Mouse (Mus musculus): ENCODE data around the gene Sash3. TPM values are rescaled to one million over a fixed set of nuclear protein-coding genes. Genes with fewer than 3 reads are reported as not detected.

Sash3 gene
- 1 to 10 TPM; 1.6 to 1.7 TPM for total RNA-seq (2021)
- long read RNA-seq, experiment 1, partial matches to known transcripts, result 0 of 5 reads
- long read RNA-seq, experiment 1, other reads (novel, unspliced or antisense), result 2 of 5 reads
- long read RNA-seq, experiment 2, result 0 reads

DNA sequence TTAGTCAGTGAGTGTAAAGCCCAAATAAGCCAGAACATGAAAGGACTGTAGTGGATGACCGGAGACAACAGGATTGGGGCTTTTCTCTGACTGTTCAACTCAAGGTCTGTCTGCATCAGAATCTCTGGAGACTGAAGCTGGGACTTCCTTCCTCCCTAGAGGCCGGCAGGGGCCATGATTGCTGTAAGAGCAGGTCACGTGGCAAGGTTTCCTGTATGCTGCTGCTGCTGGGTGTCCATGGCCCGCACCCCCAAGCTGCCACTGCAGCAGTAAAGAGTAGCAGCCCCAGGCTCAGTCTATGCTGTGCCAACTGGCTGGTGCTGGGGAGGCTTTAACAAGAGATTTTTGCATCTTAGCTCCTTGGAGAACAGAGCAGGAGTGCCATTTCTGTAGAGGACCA, at the start of gene Sash3:
TSS of gene Sash3 (plus strand) at position 175 of the 400 bp plus-strand sequence.
- no peak for DNase-seq (ENCODE audit: low spot score in 2 of 2)

- no peak for DNase-seq (ENCODE audit: low spot score in 2 of 2)
Observed at GRCm38 (mm10) chrX:48096580-48096979, 49.7 kb upstream of the Sash3 start.

DNA sequence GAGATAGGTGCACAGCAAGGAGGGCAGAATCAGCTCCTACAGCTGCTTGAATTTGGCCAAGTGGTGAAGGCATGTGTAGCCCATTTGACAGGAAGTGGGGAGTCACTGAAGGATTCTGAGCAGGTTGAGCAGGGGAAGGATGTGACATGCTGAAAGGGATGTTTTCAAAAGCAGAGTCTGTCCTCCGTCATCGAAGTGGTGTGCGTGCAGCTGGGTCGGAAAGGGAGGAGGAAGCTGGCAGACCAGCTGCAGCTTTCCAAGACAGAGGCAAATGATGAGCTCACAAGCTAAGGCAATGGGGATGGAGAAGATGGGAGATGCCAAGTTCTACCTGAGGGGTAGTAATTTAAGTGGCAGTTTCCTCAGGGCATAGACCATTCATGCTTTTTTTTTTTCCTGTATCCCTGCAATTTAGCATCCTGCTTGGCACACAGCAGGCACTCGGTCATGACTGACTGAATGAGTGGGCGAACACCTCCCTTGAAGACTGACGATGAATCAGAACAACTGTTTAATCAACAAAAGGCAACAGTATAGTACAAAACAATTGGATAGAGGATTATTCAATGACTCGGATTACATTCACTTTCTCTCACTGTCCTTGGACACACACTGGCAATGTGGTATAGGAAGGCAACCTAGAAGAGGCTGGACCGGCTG, 47.6 kb upstream of the Sash3 start:
- no peak for DNase-seq (ENCODE audit: low spot score in 2 of 2)

- DNase-seq (ENCODE audit: low spot score in 2 of 2), result peak in 1 of 2 experiments; percentile 5
Observed at GRCm38 (mm10) chrX:48099871-48100270, 46.4 kb upstream of the Sash3 start.

GRCm38 (mm10) chrX:48103256-48103655, 43.0 kb upstream of the Sash3 start:
- no peak for DNase-seq (ENCODE audit: low spot score in 2 of 2)

DNA sequence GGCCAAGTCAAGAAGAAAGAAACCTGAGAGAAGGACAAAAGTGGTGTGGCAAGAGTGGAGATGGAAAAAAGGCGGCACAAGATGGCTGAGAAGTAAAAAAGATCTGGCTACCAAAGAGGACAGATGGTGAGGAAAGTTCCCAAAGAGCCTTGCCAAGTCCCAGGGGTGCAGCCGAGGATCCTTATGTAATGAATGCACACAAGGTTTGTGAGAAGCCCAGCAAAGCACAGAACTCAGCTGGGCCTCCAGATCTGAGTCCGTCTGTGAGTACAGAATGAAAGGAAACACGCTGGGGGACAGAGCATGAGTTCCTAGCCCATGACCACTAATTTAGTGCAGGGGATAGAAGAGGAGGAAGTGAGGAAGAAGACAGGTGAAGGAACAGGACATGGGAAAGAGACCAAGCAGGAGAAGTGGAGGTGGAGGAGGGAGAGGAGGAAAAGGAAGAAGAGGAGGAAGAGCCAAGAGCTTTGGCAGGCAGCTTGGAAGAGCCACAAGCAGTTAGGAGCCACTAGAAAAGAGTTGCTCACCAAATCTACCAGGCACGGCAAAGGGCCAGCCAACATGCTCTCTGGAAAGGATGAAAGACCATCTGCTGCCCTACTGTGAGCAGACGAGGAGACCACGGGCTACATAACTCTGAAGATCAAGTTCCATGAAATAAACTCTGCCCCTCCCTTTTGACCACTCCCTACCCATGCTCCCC, 41.3 kb upstream of the Sash3 start:
- peak; percentile 24 to 51 for DNase-seq (ENCODE audit: low spot score in 2 of 2)

- DNase-seq (ENCODE audit: low spot score in 2 of 2), result no peak
Observed at GRCm38 (mm10) chrX:48106226-48106625, 40.0 kb upstream of the Sash3 start.

DNA sequence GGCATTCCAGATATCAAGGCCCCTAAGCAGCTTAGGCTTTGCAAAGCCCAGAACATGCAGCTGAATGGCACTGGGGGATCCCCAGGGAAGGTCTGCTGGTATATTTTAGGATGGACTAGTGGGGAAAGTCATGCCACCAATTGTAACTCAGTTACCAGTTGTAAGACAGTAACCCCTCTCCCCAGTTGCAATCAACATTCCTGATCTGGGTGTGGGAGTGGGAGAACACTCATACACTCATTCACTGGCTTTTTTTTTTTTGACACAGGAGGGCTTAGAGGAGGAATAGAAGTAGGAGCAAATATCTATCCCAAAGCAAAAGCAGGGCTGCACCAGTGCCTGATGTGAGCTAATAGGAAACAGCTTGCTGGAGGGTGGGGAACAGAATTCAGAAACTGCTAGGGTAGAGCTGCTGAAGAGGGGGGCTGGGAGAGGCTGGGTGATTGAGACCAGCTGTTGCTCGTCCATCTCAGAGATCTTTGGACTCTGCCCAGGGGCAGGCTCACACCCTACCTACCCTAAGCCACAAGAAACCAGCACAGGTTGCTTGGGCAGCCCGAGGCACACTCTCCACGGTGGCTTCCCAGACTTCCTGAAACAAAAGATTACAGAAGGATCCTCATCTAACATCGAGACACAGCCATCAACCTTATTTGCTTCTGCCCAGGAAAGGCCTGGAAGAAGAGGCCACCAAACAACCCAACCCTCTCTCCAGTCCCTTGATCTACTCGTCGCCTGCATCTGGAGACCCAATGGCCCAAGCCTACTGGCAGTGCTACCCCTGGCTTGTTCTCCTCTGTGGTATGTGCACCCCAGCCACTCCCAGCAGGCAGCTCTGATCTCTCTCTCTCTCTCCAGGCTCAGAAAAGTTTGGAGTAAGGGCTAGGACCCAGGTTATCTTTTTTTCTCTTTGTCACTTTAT, 37.6 kb upstream of the Sash3 start, which contains the start of gene Xpnpep2:
TSS of gene Xpnpep2 (plus strand) at position 332 of the 922 bp plus-strand sequence.
- DNase-seq (ENCODE audit: low spot score in 2 of 2), result no peak

DNA sequence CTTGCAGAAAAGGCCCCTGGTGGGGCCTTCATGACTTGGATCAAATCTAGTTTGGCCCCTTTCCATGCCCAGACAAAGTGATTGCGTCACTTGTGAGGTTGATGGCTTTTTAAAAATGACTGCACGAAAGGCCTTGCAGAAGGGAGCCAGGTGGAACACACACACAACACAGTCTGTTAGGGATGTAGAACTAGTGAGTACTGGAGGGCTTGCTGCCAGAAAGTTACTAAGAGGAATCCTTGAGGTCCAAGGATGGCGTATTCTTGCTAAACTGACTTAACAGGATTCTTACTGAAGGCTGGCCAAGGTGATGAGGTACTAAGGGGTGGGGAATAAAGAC, 37.0 kb upstream of the Sash3 start:
- no peak for DNase-seq (ENCODE audit: low spot score in 2 of 2)

DNA sequence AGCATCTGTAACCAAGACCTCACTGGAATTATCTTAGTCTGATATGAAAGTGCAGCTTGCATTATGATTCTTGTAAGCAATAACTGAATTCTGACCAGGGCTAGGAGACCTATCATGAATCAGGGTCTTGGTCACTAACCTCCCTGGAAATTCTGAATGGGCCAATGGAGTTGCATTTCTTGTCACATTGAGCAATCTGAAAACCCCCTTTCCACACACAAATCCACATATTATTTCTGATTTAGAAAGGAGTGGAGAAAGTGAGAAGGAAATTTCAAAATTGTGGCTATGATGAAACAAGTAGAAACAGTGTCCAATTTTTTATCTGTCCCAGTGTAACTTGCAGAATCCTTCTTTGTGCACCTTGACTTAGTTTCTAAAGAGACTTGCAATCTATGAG, 26.9 kb upstream of the Sash3 start:
- no peak for DNase-seq (ENCODE audit: low spot score in 2 of 2)

DNA sequence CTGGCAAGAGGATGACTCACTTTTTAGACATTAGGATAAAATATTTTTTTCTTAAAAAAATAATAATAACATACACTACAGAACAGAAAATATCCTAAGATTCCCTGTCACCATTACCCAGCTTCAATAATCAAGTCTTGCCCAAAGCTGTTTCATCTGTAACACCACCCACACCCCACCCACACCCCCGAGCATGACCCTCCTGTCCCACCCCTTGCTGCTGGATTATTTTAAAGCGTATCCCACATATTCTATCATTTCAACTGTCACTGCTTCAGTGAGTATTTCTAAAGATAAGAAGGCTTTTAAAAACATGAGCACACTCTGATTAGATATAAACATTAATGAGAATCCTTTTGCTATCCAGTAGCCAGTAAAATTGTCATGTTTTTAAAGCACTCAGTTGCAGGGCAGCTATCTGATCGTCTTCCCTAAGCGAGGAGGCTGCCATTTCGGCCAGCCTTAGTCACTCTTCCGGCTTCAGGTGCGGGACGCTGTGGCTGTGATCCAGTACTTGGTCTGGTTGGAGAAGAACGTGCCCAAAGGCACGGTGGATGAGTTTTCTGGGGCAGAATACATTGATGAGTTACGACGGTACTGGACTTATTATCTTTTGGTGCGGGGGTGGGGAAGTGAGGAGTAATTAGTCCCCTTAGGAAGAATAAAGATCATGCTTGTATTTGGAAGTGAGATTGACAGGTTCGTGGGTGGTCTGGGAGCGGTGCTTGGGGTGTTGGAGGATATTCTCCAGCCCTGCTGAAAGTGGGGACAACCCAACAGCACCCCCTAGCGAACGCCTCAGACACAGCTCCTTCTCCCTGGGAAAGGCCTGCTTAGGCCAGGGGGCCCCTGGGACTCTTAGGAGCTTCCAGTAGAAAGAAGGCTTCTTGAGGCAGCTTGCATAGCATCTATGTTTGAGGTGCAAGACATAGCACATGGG, 21.8 kb upstream of the Sash3 start:
- DNase-seq (ENCODE audit: low spot score in 2 of 2), result peak; percentile 52 to 67

GRCm38 (mm10) chrX:48126903-48127476, 19.2 kb upstream of the Sash3 start:
- DNase-seq (ENCODE audit: low spot score in 2 of 2), result no peak

DNA sequence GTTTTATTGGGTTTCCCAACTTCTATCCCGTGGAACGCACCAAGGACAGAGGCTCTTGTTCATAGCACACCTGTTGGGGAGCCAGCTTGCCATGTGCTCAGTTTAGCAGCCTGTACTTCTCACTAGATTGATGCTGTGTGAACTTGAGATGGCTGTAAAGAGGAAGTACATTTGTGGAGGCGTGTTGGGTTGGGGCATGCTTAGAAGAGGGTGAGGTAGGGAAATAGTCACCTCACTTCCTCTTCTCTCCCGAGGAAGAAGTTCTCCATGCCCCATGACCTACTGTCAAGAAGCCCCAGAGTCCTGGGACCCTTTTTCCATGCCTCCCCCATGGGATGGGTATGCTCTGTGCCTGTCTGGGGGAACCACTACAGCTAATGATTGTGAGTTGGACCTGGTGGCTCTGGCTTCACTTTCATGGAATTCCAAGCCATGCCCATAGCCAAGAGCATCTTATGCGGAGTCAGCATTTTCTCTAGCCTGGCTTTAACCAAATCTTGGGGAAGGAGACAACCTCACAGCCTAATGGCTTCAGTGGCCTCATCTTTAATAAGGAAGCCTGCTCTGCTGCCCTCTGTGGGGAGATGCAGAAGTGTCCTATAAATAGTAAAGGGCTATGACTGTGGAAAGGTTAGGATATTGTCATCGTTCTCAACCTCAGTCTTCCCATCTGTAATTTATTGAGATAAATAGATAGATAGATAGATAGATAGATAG, 18.6 kb upstream of the Sash3 start:
- no peak for DNase-seq (ENCODE audit: low spot score in 2 of 2)

GRCm38 (mm10) chrX:48129167-48129566, 17.1 kb upstream of the Sash3 start:
- no peak for DNase-seq (ENCODE audit: low spot score in 2 of 2)

GRCm38 (mm10) chrX:48136935-48137334, 9.3 kb upstream of the Sash3 start:
- no peak for DNase-seq (ENCODE audit: low spot score in 2 of 2)

DNA sequence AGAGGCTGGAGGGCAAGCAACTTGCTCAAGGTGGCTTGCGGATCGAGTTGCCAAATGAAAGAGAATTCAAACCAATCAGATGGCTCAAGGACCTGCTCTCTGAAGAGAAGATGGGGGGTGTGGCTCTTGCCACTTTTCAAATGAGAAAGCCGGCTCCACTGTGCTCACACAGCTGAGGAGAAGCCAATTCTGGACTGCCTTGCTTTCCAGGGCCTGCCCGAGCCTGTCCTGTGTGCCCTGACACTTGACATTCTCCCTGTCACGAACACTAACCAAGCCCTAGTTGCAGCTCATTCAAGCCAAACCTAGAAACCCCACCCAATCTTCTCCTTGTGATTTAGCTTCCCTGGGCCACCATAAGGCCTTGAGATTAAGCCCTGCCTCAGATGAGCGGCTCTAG, 8.2 kb upstream of the Sash3 start:
- no peak for DNase-seq (ENCODE audit: low spot score in 2 of 2)

DNA sequence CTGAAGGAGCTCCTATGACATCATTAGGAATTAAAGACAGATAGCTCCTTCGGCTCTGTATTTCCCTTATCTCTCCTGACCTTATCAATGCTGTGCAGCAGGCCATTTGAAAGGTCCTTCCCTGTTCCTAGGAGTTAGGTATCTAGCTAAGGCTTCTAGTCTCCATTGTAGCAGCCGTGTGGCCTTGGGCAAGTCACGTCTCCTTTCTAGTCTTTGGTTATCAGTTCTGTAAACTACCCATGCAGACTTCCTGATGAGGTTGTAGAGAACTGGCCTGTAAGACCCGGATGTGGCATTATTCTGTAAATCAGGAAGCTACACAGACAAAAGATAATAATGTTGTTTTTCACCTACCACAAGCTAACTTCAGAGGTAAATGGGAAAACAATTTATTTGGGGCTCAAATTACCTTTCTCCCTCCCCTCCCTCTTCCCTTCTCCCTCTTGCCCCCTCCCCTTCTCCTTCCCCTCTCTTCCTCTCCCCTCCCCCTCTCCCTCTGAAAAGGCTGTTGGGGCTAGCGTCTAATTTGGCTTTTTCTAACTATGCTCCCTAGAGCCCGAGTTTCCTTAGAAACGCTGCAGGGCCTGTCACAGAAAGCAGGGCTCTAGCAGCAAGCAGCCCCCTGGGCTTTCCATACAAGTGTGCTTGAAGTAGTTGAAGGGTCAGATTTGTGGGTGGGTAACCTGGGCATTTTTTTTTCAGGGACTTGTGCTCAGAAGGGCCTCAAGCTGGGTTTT, 7.5 kb upstream of the Sash3 start:
- DNase-seq (ENCODE audit: low spot score in 2 of 2), result no peak

GRCm38 (mm10) chrX:48139368-48140285, 6.6 kb upstream of the Sash3 start:
- DNase-seq (ENCODE audit: low spot score in 2 of 2), result no peak
